Mouse (Mus musculus) limb, embryonic 14.5 days (tissue): ENCODE measurements around the gene Rptor. TPM values are rescaled to one million over a fixed set of nuclear protein-coding genes. Genes with fewer than 3 reads are reported as not detected.

Experiments
- ATAC-seq: fragments of 200-750 bp; cut with Nextera tagmentation; 2 replicates; pipeline ENCODE4 v1.8.0; 2017; ENCODE audit warnings: low read depth, moderate number of reproducible peaks, moderate TSS enrichment; ENCODE audit not compliant: low FRiP score
- DNase-seq: peaks from one replicate; pipeline ENCODE4 v3.0.0-alpha.2; 2015; ENCODE audit warnings: low spot score
- H3K27ac ChIP-seq: fragments of 300-500 bp; sonication (generic); replicated peaks from 2 replicates; pipeline ENCODE4 v1.5.1; 2014; ENCODE audit warnings: low read depth, mild to moderate bottlenecking, low read length, moderate library complexity, mixed read lengths
- H3K27me3 ChIP-seq: fragments of 300-500 bp; sonication (generic); 2 replicates; pipeline ENCODE4 v1.6.1; 2014; ENCODE audit warnings: low read length, mixed read lengths; ENCODE audit not compliant: control insufficient read depth, insufficient read depth
- H3K36me3 ChIP-seq: fragments of 300-500 bp; sonication (generic); 2 replicates; pipeline ENCODE4 v1.6.1; 2014; ENCODE audit warnings: mild to moderate bottlenecking, low read length, moderate library complexity, mixed read lengths; ENCODE audit not compliant: control insufficient read depth, insufficient read depth
- H3K4me1 ChIP-seq: fragments of 300-500 bp; sonication (generic); 2 replicates; pipeline ENCODE4 v1.6.1; 2014; ENCODE audit warnings: antibody characterized with exemption, low read length, mixed read lengths; ENCODE audit not compliant: control insufficient read depth, insufficient read depth
- H3K4me2 ChIP-seq: fragments of 300-500 bp; sonication (generic); replicated peaks from 2 replicates; pipeline ENCODE4 v1.6.1; 2014; ENCODE audit warnings: low read depth, mild to moderate bottlenecking, low read length, moderate library complexity; ENCODE audit not compliant: severe bottlenecking
- H3K4me3 ChIP-seq: fragments of 300-500 bp; sonication (generic); replicated peaks from 2 replicates; pipeline ENCODE4 v1.5.1; 2014; ENCODE audit warnings: low read length
- H3K9ac ChIP-seq: fragments of 300-500 bp; sonication (generic); 2 replicates; pipeline ENCODE4 v1.6.1; 2014; ENCODE audit warnings: mild to moderate bottlenecking, low read depth, low read length, moderate library complexity; ENCODE audit not compliant: severe bottlenecking
- H3K9me3 ChIP-seq: fragments of 300-500 bp; sonication (generic); 2 replicates; pipeline ENCODE4 v1.6.1; 2016; ENCODE audit warnings: low read length; ENCODE audit not compliant: control insufficient read depth
- POLR2A ChIP-seq: fragments of 200-500 bp; IDR thresholded peaks from 2 replicates; pipeline ENCODE4 v1.8.0; 2012; ENCODE audit warnings: inconsistent platforms, mild to moderate bottlenecking, moderate library complexity, borderline replicate concordance; ENCODE audit not compliant: insufficient read depth, insufficient read length; ENCODE audit errors: extremely low read depth
- WGBS: fragments of 180-500 bp; shearing (Covaris S2); extraction: QIAGEN DNeasy Blood & Tissue Kit; methylation state at CpG from one replicate; pipeline ENCODE4 v1.1.7; 2014; 5-methylcytosine and 5-hydroxymethylcytosine counted together
- polyA plus RNA-seq, 2 experiments: library from polyadenylated mRNA; depleted of rRNA in 1 of 2; stranded (reverse) in 1 of 2; unstranded in 1 of 2; fragments of >200 nt; fragmentation: Nextera tagmentation in 1 of 2; extraction: Ambion mirVana in 1 of 2; gene quantifications; 2 replicates each; pipeline versions ENCODE4 v1.2.1 to v1.2.3; 2012 to 2014

The Rptor gene
- polyA plus RNA-seq, 2 experiments = 13.7 to 24.3 TPM

DNA sequence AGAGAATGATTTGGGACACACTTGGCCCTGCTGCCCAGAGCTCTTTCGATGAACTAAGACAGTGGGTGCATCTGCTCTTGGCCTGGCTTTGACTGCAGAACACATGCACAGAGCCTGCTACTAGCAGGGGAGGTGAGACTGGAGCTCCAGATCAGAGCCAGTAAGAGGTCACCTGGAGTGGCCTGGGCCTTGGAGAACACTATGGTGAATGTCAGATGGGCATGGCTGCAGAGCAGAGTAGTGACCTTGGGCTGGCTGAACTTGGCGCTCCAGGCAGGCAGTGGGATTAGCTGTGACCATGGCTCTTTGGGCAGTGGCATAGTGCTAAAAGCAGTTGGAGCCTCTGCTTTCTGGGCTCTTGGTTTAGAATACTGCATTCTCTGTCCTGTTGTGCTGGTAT, 61.2 kb downstream of the Rptor start:
- Histone ChIP-seq H3K9me3 (no peaks in the 10 kb centered on the region), H3K27ac (no peak overlapping the region), H3K27me3 (no peaks in the 10 kb centered on the region), H3K4me3 (no peak overlapping the region), H3K4me2 (no peak overlapping the region), H3K36me3 (no peaks in the 10 kb centered on the region), H3K4me1 (peaks cover 5% of the 10 kb centered on the region), H3K9ac (no peak overlapping the region)
- WGBS = 85% methylated on average over 2 of the region's 2 CpGs
- ATAC-seq (no peak), DNase-seq (no peak)
- no peak for TF ChIP-seq POLR2A

DNA sequence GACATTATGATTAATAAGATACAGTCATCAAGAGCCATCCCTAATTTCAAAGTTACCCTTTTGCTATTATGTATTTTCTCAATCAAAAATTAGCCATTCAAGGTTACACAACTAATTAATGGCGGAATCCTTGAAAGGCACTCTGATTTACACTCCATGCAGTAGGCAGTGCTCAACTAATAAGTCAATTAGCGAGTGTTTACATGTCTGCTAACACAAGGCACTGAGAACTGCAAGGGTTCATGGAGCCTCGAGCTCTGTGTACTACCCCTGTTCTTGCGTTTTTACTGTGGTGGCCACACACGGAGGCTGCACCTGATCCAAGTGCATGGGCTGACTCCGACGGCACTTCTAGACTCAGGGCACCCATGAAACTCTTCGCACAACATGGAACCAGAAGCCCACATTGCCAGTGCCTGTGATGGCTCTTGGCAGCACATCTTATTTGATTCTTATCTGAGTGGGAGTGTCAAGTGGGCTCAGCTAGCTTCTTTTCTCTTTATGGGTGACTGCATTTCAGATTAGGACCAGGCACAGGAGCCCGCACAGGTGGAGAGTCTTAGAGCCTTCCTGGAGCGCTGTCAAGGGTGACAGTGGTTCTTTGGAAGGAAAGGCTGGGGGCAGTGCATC, 62.1 kb downstream of the Rptor start:
- ATAC-seq = no peak
- TF ChIP-seq POLR2A = no peak

DNA sequence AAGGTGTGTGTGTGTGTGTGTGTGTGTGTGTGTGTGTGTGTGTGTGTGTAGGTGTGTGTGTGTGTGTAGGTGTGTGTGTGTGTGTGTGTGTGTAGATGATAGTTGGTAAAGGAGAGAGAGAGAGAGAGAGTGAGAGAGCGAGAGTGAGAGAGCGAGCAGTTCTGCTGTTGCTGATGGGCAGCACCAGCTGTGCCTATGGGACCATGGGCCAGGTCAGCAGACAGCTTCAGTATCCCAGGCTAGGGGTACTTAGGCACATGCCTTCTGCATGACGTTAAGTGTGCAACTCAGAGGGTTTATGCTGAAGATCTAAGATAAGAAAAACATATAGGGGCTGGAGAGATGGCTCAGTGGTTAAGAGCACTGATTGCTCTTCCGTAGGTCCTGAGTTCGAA, 62.6 kb downstream of the Rptor start:
- Histone ChIP-seq H3K4me3 (no peak overlapping the region), H3K9ac (no peak overlapping the region), H3K4me2 (no peak overlapping the region), H3K36me3 (no peaks in the 10 kb centered on the region), H3K4me1 (peaks cover 5% of the 10 kb centered on the region), H3K9me3 (no peaks in the 10 kb centered on the region), H3K27ac (no peak overlapping the region), H3K27me3 (no peaks in the 10 kb centered on the region)
- ATAC-seq = no peak; the same call in 1 of the 2 replicates
- no peak for DNase-seq
- TF ChIP-seq POLR2A = no peak
- 91% methylated on average over 5 of the region's 5 CpGs for WGBS

More for the DNA sequence above, 62.1 kb downstream of the Rptor start:
- Histone ChIP-seq H3K9me3 (no peaks in the 10 kb centered on the region), H3K27me3 (no peaks in the 10 kb centered on the region), H3K27ac (no peak overlapping the region), H3K36me3 (no peaks in the 10 kb centered on the region), H3K4me2 (no peak overlapping the region), H3K4me1 (peaks cover 5% of the 10 kb centered on the region), H3K4me3 (no peak overlapping the region), H3K9ac (no peak overlapping the region)
- no peak for DNase-seq
- 63% methylated on average over 10 of the region's 10 CpGs for WGBS

DNA sequence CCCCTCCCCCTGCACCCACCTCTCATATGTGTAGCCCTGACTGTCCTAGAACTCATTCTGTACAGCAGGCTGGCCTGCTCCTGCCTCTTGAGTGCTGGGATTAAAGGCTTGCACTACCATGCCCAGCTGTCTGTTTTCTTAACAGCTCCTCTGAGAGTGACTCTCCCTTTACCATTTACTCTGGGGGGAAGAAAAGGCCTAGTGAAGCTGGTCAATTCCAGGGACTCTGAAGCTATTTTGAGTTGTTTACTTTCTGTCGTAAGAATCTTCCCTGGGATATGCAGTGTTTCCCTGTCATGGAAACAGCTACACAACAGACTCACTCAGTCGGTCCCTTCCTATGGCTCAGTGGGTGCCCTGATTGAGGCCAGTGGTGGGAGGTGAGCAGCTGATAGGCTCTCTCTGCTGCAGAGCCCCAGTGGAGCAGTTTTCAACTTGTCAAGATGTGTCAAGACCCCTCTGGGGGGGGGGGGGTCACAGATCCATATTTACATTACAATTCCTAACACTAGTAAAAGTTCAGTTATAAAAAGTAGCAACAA, 63.9 kb downstream of the Rptor start:
- no peak for DNase-seq
- H3K9ac ChIP-seq = no peak overlapping the region
- peak; percentile 70; the same call in 1 of the 2 replicates for ATAC-seq
- H3K27me3 ChIP-seq = no peaks in the 10 kb centered on the region
- H3K36me3 ChIP-seq = no peaks in the 10 kb centered on the region
- no peak overlapping the region for H3K4me3 ChIP-seq
- no peak overlapping the region for H3K27ac ChIP-seq
- no peaks in the 10 kb centered on the region for H3K9me3 ChIP-seq
- no peak overlapping the region for H3K4me2 ChIP-seq
- no peak for TF ChIP-seq POLR2A
- 41% methylated on average over 2 of the region's 2 CpGs for WGBS
- peaks cover 5% of the 10 kb centered on the region for H3K4me1 ChIP-seq

DNA sequence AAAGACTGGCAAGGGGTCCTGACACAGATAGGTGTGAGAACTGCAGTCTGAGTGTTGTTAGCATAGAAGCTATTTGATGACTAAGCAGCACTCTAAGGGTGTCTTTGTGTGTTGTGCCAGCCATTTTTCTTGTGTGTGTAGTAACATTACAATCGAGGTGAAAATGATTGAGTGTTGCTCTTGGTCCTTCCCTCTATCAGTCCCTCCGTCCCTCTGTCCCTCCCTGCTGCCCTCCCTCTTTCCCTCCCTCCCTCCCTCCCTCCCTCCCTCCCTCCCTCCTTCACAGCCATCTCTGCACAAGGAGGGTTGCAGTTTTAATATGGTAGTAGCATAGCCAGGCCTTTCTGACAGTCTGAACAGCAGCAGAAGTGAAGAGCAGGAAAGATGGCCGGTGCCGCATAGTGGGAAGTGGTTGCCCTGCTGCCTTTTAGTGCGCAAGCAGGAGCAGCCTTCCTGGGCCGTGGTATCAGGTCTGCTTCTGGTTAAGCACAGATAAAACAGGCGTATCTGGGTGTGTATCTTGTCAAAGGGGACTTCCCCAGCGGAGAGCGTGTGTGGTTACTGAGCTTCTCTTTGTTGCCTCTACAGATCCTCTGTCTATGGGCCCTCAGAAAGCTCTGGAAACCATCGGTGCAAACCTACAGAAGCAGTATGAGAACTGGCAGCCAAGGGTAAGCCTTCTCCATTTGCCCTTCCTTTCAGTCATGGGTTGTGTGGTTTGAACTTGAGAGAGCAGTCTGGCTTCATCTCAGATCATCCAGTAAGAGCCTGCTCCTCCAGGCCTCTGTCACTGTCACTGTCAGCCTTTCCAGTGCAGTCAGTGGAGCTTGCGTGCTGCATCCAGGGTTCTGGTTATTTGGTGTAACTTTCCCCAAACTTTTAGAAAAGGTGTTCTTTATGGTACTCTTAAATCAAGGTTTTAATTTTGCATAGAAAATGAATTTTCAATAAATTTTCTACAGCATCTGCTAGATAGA, 68.3 kb downstream of the Rptor start:
- no peaks in the 10 kb centered on the region for H3K36me3 ChIP-seq
- no peak for TF ChIP-seq POLR2A
- DNase-seq = no peak
- H3K27me3 ChIP-seq = no peaks in the 10 kb centered on the region
- no peak for ATAC-seq
- no peak overlapping the region for H3K27ac ChIP-seq
- H3K4me3 ChIP-seq = no peak overlapping the region
- H3K4me2 ChIP-seq = no peak overlapping the region
- H3K4me1 ChIP-seq = peaks cover 9% of the 10 kb centered on the region
- WGBS = 68% methylated on average over 11 of the region's 11 CpGs
- no peaks in the 10 kb centered on the region for H3K9me3 ChIP-seq
- no peak overlapping the region for H3K9ac ChIP-seq
